Mouse (Mus musculus) neutrophil, adult 5-6 weeks (primary cell): ENCODE data around the gene Eef1akmt3. TPM values are rescaled to one million over a fixed set of nuclear protein-coding genes. Genes with fewer than 3 reads are reported as not detected.
"Not testable (repeated sequence)": the region's sequence is repeated elsewhere in the genome, so short reads cannot be mapped to it uniquely, and the experiment has no call there.

ENCODE experiments used
- ATAC-seq: fragments of 151-379, 151-347 bp; 2 replicates; pipeline ENCODE4 v1.8.0; 2017; ENCODE audit warnings: mild to moderate bottlenecking, moderate TSS enrichment; ENCODE audit not compliant: insufficient number of reproducible peaks, poor library complexity, low FRiP score, severe bottlenecking; ENCODE audit errors: extremely low read depth
- total RNA-seq: library from RNA; stranded (forward); fragments of 200-1000 nt; gene quantifications from 2 replicates; pipeline ENCODE4 v1.2.3, GENCODE M21; 2017

Eef1akmt3 gene
- total RNA-seq, 1 experiment from 2014 or later = 0.23 TPM

DNA sequence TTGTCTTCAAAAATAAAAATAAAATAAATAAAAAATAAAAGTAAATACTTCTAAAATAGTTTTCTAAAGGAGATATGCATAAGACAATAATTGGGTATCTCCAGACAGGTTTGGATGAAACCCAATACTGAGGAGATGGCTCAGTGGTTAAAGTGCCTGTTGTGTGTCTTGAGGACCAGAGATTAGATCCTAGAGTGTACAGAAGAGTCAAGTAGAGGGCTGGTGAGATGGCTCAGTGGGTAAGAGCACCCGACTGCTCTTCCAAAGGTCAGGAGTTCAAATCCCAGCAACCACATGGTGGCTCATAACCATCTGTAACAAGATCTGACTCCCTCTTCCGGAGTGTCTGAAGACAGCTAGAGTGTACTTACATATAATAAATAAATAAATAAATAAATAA lies 31.7 kb upstream of the Eef1akmt3 start:
- ATAC-seq = not testable (repeated sequence)

DNA sequence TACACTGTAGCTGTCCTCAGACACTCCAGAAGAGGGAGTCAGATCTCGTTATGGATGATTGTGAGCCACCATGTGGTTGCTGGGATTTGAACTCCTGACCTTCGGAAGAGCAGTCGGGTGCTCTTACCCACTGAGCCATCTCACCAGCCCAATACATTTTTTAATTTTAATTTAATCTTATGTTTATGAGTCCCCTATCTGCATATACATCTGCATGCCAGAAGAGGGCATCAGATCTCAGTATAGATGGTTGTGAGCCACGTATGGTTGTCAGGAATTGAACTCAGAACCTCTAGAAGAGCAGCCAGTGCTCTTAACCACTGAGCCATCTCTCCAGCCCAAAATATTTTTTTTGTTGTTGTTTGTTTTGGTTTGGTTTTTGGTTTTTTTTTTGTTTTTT lies 31.0 kb upstream of the Eef1akmt3 start:
- ATAC-seq = not testable (repeated sequence)

GRCm38 (mm10) chr10:127071203-127071602 lies 29.9 kb upstream of the Eef1akmt3 start:
- no peak for ATAC-seq

GRCm38 (mm10) chr10:127070190-127071121 lies 29.1 kb upstream of the Eef1akmt3 start, which contains the start of gene Tspan31:
TSS of gene Tspan31 (minus strand) at chr10:127070264.
- peak; percentile 65 for ATAC-seq

GRCm38 (mm10) chr10:127069281-127070189 lies 28.2 kb upstream of the Eef1akmt3 start:
- 0 out of 2 replicates have a peak, but pooled peaks have one; percentile 8 for ATAC-seq

DNA sequence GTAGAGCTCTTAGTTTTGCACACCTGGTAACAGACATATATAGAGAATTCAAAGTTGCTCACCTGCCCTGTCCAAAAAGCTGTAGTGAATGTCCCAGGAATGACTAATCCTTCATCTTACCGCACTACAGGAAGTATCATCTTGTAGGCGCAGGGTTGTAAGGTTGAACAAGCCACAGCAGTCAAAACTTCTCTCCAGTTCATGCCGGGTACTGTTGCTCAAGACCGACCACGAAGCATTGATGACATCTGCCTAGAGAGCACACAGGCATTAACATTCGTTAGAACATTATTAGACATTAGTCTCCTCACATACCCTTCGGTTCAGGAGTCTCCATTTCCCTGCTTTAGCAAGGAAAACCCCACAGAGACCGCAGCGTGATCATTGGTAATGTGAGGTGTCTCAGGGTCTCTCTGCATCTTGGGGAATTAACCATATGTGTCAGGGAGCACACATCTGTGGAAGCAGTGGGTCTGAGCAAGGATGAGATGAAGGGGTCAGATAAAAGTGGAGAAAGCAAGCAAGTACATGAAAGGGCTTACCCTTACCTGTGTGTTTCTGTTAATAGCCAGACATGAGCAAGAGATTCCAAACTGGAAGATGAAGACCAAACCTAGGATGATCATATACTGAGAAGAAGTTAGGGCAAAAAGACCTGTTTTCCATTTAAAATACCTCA lies 27.2 kb upstream of the Eef1akmt3 start:
- ATAC-seq = no peak

- no peak for ATAC-seq
Measured at GRCm38 (mm10) chr10:127066519-127067018, 25.3 kb upstream of the Eef1akmt3 start.

GRCm38 (mm10) chr10:127065981-127066380 lies 24.7 kb upstream of the Eef1akmt3 start:
- no peak for ATAC-seq

DNA sequence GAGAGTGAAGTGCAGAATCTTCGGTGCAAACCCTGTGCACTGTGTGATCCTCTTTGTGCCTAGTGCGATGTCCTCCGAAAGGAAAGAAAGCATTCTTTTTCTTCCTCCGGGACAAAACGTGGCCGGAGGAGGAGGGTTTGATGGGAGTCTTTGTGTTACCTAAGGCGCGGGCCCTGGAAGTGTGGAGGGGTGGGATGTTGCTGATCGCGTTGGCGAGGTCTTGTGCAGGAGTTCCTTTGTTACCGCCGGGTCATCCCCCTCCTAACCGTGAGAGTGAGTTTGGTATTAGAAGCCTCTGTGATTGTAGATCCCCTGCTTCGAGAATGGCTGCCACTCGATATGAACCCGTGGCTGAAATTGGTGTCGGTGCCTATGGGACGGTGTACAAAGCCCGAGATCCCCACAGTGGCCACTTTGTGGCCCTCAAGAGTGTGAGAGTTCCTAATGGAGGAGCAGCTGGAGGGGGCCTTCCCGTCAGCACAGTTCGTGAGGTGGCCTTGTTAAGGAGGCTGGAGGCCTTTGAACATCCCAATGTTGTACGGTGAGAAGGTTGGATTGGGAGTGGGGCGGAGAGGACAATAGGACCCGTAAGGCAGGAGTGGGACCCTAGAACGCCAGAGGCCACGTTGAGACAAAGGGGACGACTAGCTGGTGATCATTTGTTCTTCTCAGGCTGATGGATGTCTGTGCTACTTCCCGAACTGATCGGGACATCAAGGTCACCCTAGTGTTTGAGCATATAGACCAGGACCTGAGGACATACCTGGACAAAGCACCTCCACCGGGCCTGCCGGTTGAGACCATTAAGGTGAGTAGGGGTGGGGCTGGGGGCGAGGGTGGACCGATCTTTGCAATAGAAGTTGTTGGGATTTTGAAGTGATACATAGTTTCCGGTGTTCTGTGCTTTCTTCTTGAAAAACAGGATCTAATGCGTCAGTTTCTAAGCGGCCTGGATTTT lies 22.9 kb upstream of the Eef1akmt3 start:
- no peak for ATAC-seq

DNA sequence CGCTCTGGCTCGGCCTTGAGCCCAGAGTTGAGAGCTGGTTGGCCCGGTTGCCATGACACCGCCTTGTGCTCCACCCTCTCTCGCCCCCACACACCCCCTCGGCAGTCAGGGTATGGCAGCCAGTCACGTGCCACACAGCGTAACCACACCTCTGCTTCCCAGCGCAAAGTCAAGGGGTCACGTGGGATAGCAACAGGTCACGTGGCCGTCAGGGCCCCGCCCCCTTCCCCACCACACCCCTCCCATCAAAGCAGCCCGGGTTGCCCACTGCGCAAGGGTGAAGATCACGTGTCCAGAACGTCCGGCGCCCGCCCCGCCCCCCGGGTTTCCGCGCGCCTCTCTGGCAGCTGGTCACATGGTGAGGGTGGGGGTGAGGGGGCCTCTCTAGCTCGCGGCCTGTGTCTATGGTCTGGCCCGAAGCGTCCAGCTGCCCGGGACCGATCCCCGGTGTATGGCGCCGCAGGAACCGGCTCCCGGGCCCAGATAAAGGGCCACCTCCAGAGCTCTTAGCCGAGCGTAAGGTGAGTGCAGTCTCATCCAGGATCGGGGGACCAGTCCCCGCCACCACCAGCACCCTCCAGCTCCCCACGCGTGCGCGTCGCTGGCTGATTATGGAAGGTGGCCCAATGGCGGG lies 22.0 kb upstream of the Eef1akmt3 start, which contains the start of gene Cdk4:
TSS of gene Cdk4 (plus strand) at position 296 of the 634 bp plus-strand sequence.
- peak; percentile 79 for ATAC-seq

GRCm38 (mm10) chr10:127062503-127062902 lies 21.2 kb upstream of the Eef1akmt3 start:
- no peak for ATAC-seq

- not testable (repeated sequence) for ATAC-seq
Measured at GRCm38 (mm10) chr10:127062101-127062500, 20.8 kb upstream of the Eef1akmt3 start.

DNA sequence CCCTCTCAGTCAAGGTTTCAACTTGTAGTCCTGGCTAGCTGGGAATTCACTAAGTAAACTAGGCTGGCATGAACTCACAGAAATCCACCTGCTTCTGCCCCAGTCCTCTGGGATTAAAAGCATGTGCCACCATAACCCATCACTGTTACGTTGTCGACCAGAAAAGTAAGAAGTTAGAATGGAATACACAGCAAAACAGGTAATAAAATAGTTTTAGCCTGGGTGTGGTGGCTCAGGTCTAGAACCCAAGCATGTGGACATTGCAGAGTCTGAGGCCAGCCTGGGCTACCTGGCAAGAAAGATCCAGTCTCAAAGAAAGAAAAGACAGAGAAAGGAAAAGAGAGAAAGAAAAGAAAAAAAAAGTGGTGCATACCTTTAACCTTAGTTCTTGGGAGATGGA lies 20.2 kb upstream of the Eef1akmt3 start:
- no peak for ATAC-seq

DNA sequence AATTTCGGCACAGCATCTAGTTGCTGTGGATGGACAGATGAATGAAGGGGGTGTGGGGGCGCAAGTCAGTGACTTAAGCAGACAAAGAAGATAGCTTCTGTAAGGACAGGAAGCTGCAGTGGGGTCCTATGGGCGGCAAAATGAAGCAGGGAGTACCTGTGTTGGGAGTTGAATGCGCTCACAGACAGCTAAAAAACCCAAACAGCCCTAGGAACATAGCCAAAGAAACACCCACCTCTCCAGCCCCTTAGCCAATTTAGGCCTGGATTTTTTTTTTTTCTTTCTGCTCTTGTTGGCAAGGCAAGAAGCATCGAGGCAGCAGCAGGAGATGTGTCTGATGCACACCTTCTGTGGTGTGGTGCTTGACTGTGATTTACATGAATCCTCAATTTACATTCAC lies 19.8 kb upstream of the Eef1akmt3 start:
- no peak for ATAC-seq

DNA sequence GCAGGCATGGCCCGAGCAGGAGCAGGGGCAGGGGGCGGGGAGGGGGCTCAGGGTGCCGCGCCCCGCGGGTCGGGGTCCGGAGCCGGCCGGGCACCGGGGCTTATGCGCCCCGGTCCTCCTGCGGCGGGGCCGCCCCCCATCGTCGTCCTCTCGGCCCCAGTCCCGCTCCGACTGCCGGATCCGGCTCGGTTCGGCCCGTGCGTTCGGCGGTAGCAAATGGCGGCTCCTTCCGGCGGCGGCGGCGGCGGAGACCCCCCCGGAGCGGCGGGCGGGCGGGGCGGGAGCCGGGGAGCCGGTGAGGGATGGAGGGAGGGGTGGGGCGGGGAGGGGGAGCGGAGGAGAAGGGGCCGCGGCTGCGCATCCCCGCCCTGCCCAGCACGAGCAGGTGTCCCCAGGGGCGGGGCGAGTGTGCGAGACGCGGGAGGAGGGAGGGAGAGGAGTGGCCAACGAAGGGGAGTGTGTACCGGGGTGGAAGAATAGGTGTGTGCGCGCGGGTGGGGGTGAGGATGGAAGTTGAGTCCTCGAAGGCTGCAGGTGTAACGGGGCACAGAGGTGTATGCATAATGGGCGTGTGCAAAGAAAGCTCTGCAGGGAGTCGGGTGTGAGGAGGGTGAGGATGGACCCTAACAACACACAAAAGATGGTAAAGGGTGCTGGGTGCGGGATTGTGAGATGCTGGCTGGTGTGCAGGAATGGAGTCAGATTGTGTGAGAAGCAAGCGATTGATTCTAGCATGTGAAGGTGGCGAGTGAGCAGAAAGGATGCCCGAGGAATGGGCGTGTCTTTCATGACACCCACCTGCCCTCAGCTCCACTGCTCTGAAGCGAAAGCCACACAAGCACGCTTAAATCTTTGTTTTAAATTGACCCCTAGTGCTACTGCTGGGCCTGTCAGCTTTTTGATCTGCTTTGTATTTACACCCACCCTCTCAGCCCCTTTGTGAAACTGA lies 18.9 kb upstream of the Eef1akmt3 start, which contains the start of gene March9:
TSS of gene March9 (minus strand) at position 217 of the 949 bp plus-strand sequence.
- ATAC-seq = peak; percentile 32
